Mouse (Mus musculus) spleen, postnatal 36 days (tissue): ENCODE data around the gene Hdc.

ENCODE experiments used
- DNase-seq, 2 experiments: peaks; one replicate each; pipeline ENCODE4 v3.0.0; 2022; ENCODE audit warnings: low spot score in 2 of 2, mixed read lengths in 1 of 2

The Hdc gene

GRCm38 (mm10) chr2:126552357-126553290, 66.5 kb downstream of the Hdc start, which contains the start of gene Slc27a2:
Gene Slc27a2 (plus strand): TSS chr2:126552407.
- no peak for DNase-seq

- DNase-seq = no peak
Observed at GRCm38 (mm10) chr2:126551896-126552295, 67.2 kb downstream of the Hdc start.

GRCm38 (mm10) chr2:126551244-126551890, 67.7 kb downstream of the Hdc start:
- DNase-seq = no peak

- DNase-seq = no peak
Observed at GRCm38 (mm10) chr2:126549681-126550080, 69.4 kb downstream of the Hdc start.

- no peak for DNase-seq
Observed at GRCm38 (mm10) chr2:126546392-126546791, 72.7 kb downstream of the Hdc start.

GRCm38 (mm10) chr2:126545297-126545696, 73.8 kb downstream of the Hdc start:
- no peak for DNase-seq
